Mouse (Mus musculus) limb, embryonic 10.5 days (tissue): ENCODE data around the gene Whamm. TPM values are rescaled to one million over a fixed set of nuclear protein-coding genes. Genes with fewer than 3 reads are reported as not detected.

Experiments used
- DNase-seq: peaks from one replicate; pipeline ENCODE4 v3.0.0-alpha.2; 2017; ENCODE audit warnings: low spot score
- H3K27ac ChIP-seq: fragments of 300-500 bp; sonication (generic); 2 replicates; pipeline ENCODE4 v1.5.1; 2016; ENCODE audit warnings: mild to moderate bottlenecking
- H3K27me3 ChIP-seq: fragments of 300-500 bp; sonication (generic); 2 replicates; pipeline ENCODE4 v1.6.1; 2016; ENCODE audit warnings: low read depth, mild to moderate bottlenecking; ENCODE audit not compliant: poor library complexity, severe bottlenecking
- H3K36me3 ChIP-seq: fragments of 300-500 bp; sonication (generic); 2 replicates; pipeline ENCODE4 v1.6.1; 2016; ENCODE audit warnings: mild to moderate bottlenecking, moderate library complexity
- H3K4me1 ChIP-seq: fragments of 300-500 bp; sonication (generic); 2 replicates; pipeline ENCODE4 v1.6.1; 2016
- H3K4me3 ChIP-seq: fragments of 300-500 bp; sonication (generic); 2 replicates; pipeline ENCODE4 v1.5.1; 2016; ENCODE audit warnings: mild to moderate bottlenecking, moderate library complexity
- H3K9me3 ChIP-seq: fragments of 300-500 bp; sonication (generic); replicated peaks from 2 replicates; pipeline ENCODE4 v1.6.1; 2016; ENCODE audit warnings: mild to moderate bottlenecking
- WGBS: fragments of 180-500 bp; shearing (Covaris S2); methylation state at CpG from one replicate; pipeline ENCODE4 v1.1.7; 2016; 5-methylcytosine and 5-hydroxymethylcytosine counted together
- polyA plus RNA-seq: library from polyadenylated mRNA; unstranded; fragments of >200 nt; fragmentation: Nextera tagmentation; extraction: Ambion mirVana; gene quantifications from 2 replicates; pipeline ENCODE4 v1.2.1, GENCODE M21; 2016

Whamm gene
- polyA plus RNA-seq, 1 experiment from 2014 or later: 2.6 TPM

GRCm38 (mm10) chr7:81585326-81585725 is 14.3 kb downstream of the Whamm start:
- Histone ChIP-seq H3K4me1 (no peaks in the 10 kb centered on the region), H3K27me3 (no peaks in the 10 kb centered on the region), H3K36me3 (peaks cover 36% of the 10 kb centered on the region), H3K27ac (no peak overlapping the region), H3K9me3 (no peaks in the 10 kb centered on the region), H3K4me3 (no peak overlapping the region)
- WGBS: 94% methylated on average over 7 of the region's 7 CpGs
- DNase-seq: peak; percentile 16

DNA sequence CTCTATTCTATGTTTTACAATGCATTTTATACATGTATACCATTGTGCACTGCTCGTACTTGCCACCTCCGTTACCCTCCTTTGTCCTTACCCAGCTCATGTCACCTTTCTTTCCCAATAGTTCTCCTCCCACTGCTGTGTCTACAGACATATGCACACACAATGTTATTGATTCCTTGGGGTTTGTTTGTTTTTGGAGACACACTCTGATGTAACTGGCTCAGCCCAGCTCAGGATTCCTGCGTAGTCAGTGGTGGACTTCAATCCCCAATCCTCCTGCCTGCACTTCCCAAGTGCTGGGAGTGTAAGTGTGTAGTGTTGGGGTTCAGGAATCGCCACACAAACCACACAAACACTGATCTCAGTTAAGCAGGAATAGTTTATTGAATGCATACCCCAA is 16.2 kb downstream of the Whamm start:
- peaks cover 47% of the 10 kb centered on the region for H3K36me3 ChIP-seq
- H3K27me3 ChIP-seq: no peaks in the 10 kb centered on the region
- DNase-seq: peak; percentile 25
- H3K27ac ChIP-seq: no peak overlapping the region
- H3K4me1 ChIP-seq: no peaks in the 10 kb centered on the region
- no peak overlapping the region for H3K4me3 ChIP-seq
- H3K9me3 ChIP-seq: no peaks in the 10 kb centered on the region
- WGBS: 84% methylated on average over 4 of the region's 4 CpGs

DNA sequence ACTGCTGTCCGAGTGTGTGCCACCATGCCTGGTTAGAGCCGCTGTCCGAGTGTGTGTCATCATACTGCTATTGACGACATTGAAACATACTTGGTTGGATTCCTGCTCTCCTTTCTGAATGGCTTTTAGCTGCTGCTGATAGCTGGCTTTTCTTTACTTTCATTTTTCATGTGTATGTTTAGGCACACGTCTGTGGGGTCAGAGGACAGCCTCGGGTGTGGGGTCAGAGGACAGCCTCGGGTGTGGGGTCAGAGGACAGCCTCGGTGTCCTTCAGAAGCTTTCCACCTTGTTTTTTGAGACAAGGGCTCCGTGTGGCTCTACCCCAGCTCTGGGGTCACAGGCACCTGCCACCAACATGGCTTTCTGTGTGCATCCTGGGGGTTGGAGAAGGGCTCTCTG is 21.6 kb downstream of the Whamm start:
- Histone ChIP-seq H3K4me1 (no peaks in the 10 kb centered on the region), H3K36me3 (peaks cover 51% of the 10 kb centered on the region), H3K4me3 (no peak overlapping the region), H3K9me3 (no peaks in the 10 kb centered on the region), H3K27me3 (no peaks in the 10 kb centered on the region), H3K27ac (no peak overlapping the region)
- no peak for DNase-seq
- WGBS: 89% methylated on average over 9 of the region's 9 CpGs

DNA sequence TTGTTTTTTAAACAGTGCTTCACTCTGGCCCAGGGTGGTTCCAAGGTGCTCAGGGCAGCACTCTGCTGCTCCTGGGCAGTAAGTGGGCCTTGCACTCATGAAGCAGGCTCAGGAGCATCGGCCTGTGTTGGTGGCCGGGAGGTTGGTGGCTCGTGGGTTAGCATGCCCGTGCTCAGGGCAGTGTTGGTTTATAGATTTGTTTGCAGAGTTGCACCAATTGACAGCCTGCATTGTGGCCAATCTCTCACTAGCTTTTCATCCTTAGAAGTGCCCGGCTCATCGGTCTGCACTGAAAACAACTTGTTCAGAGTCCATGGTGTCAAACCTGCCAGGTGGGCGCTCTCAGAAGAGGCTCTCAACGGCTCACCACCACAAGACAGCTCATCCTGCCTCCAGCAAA is 22.3 kb downstream of the Whamm start:
- DNase-seq: no peak
- Histone ChIP-seq H3K4me1 (no peaks in the 10 kb centered on the region), H3K9me3 (no peaks in the 10 kb centered on the region), H3K27me3 (no peaks in the 10 kb centered on the region), H3K27ac (no peak overlapping the region), H3K36me3 (peaks cover 57% of the 10 kb centered on the region), H3K4me3 (no peak overlapping the region)
- 92% methylated on average over 8 of the region's 8 CpGs for WGBS

DNA sequence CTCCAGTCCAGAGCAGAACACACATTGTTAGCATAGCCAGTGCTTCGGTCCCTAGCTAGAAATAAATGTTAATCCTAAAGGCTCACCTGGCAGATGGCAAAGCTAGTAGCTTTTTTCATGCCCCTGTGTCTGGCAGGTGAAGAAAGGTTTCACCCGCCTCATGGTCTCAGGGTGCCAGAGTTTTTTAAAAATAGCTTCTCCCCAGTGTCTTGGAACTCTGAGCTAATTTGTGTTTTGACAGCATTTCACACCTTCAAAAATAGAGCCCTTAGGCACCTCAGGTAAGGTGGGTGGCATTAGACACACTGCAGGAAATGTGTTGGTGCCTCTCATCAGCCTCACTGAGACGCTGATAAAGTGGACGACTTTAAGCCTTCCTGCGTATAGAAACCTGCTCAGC is 24.0 kb downstream of the Whamm start:
- WGBS: 88% methylated on average over 5 of the region's 5 CpGs
- H3K4me1 ChIP-seq: no peaks in the 10 kb centered on the region
- H3K27ac ChIP-seq: no peak overlapping the region
- DNase-seq: no peak
- H3K36me3 ChIP-seq: peaks cover 50% of the 10 kb centered on the region
- no peaks in the 10 kb centered on the region for H3K9me3 ChIP-seq
- no peaks in the 10 kb centered on the region for H3K27me3 ChIP-seq
- no peak overlapping the region for H3K4me3 ChIP-seq

DNA sequence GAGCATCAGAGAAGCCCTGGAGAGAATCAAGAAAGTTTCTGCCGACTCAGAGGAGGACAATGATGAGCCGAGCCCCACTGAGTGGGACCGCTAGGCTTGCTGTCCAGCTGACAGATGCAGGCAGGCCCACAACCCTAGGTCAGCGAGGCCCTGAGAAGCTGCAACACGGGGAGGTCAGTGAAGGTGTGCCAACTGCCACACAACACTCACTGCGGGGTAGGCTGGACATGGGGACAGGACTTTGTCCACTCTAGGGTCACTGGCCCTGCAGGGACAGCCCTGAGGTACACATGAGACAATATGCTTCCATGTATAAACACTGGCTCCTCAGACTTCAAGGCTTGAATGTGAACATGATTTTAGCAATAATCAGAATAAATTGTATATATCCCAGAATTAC is 25.0 kb downstream of the Whamm start:
- peak; percentile 24 for DNase-seq
- Histone ChIP-seq H3K9me3 (no peaks in the 10 kb centered on the region), H3K27ac (no peak overlapping the region), H3K27me3 (no peaks in the 10 kb centered on the region), H3K4me3 (no peak overlapping the region), H3K4me1 (no peaks in the 10 kb centered on the region), H3K36me3 (peaks cover 46% of the 10 kb centered on the region)
- WGBS: 86% methylated on average over 6 of the region's 6 CpGs

DNA sequence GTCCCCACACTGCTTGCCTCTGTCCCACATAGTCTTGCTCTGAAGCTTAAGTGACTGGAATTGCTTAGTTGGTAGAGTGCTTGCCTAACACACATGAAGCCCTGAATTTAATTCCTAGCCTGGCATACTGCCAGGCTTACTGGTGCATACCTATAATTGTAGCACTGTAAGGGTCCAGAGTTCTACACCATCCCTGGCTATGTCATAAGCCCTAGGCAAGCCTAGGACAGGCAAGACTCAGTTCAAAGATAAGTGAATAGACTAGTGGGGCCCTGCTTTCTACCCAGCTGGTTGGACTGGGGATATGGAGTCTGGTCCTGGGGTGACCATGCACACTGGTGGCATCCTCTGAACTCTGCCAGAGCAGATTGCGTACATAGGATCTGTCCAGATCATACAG is 26.6 kb downstream of the Whamm start:
- Histone ChIP-seq H3K36me3 (peaks cover 31% of the 10 kb centered on the region), H3K4me3 (no peak overlapping the region), H3K27ac (no peak overlapping the region), H3K27me3 (no peaks in the 10 kb centered on the region), H3K4me1 (no peaks in the 10 kb centered on the region), H3K9me3 (no peaks in the 10 kb centered on the region)
- 97% methylated on average over 1 of the region's 1 CpGs for WGBS
- DNase-seq: peak; percentile 15

- Histone ChIP-seq H3K27me3 (no peaks in the 10 kb centered on the region), H3K4me1 (no peaks in the 10 kb centered on the region), H3K27ac (no peak overlapping the region), H3K4me3 (no peak overlapping the region), H3K36me3 (peaks cover 18% of the 10 kb centered on the region), H3K9me3 (no peaks in the 10 kb centered on the region)
- 75% methylated on average over 8 of the region's 8 CpGs for WGBS
- peak; percentile 19 for DNase-seq
These were observed 28.6 kb downstream of the Whamm start for GRCm38 (mm10) chr7:81599379-81600280.

DNA sequence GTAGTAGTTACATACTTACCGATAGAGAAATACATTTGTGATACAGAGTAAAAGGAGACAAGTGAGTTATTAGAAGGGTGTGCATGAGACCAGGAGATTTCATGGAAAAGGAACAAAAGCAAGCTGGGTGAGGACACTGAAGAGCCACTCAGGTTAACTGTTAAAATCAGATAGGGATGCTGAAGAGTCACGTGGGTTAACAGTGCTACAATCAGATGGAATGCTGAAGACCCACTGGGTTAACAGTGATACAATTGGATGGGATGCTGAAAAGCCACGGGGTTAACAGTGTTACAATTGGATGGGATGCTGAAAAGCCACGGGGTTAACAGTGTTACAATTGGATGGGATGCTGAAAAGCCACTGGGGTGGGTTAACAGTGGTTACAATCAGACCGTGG is 33.9 kb downstream of the Whamm start:
- H3K27me3 ChIP-seq: no peaks in the 10 kb centered on the region
- H3K4me1 ChIP-seq: 0 out of 2 replicates have a peak, but pooled peaks cover 4% of the 10 kb centered on the region
- DNase-seq: no peak
- H3K9me3 ChIP-seq: no peaks in the 10 kb centered on the region
- WGBS: 84% methylated on average over 5 of the region's 5 CpGs
- no peaks in the 10 kb centered on the region for H3K36me3 ChIP-seq
- H3K27ac ChIP-seq: no peak overlapping the region
- no peak overlapping the region for H3K4me3 ChIP-seq

GRCm38 (mm10) chr7:81605489-81605888 is 34.4 kb downstream of the Whamm start:
- WGBS: 83% methylated on average over 4 of the region's 4 CpGs
- Histone ChIP-seq H3K4me1 (0 out of 2 replicates have a peak, but pooled peaks cover 4% of the 10 kb centered on the region), H3K9me3 (no peaks in the 10 kb centered on the region), H3K27me3 (no peaks in the 10 kb centered on the region), H3K36me3 (no peaks in the 10 kb centered on the region), H3K27ac (no peak overlapping the region), H3K4me3 (no peak overlapping the region)
- DNase-seq: no peak

DNA sequence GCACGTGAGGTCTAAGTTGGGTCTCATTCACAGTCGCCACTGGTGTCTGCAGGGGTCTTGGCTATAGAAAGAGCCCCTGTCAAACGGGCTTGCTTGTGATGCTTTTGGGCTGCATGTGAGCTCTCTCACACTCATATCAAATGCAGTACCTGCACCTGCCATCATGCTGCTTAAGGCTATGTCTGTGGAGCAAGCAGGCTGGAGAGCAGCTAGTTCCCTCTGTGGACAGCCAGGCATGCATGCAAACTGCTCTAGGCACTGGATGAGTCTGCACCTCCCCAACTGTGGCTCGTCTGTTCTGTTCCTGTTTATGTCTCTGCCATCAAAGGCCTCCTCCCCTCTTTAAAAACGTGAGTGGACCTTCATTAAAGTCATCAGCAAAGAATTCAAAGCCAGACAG is 35.4 kb downstream of the Whamm start:
- no peaks in the 10 kb centered on the region for H3K9me3 ChIP-seq
- H3K4me3 ChIP-seq: no peak overlapping the region
- H3K36me3 ChIP-seq: no peaks in the 10 kb centered on the region
- WGBS: 65% methylated on average over 5 of the region's 5 CpGs
- 0 out of 2 replicates have a peak, but pooled peaks cover 4% of the 10 kb centered on the region for H3K4me1 ChIP-seq
- H3K27me3 ChIP-seq: no peaks in the 10 kb centered on the region
- no peak overlapping the region for H3K27ac ChIP-seq
- no peak for DNase-seq

DNA sequence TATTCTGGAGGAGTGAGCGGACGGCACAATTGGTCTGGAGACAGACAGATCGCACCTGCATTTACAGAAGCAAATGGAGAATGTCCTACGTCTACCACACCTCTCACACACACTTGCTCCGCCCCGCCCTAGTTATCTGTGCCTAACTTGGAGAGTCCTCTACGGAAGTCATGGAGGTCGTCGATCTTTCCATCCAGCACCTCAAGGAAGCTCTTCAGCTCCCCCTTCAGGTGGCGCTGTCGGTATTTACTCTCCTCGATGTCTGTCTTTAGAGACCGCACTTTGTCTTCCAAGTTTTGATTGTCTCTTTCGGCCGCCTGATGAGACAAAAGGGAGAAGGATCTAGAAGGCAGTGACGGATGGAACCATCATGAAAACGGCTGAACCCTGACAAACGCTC is 39.1 kb downstream of the Whamm start:
- 64% methylated on average over 18 of the region's 18 CpGs for WGBS
- Histone ChIP-seq H3K27ac (no peak overlapping the region), H3K36me3 (peaks cover 9% of the 10 kb centered on the region; the same call in 1 of the 2 replicates), H3K27me3 (no peaks in the 10 kb centered on the region), H3K4me1 (0 out of 2 replicates have a peak, but pooled peaks cover 4% of the 10 kb centered on the region), H3K9me3 (no peaks in the 10 kb centered on the region), H3K4me3 (no peak overlapping the region)
- no peak for DNase-seq

- no peak for DNase-seq
These were observed 42.0 kb downstream of the Whamm start for GRCm38 (mm10) chr7:81612856-81613635.

More at GRCm38 (mm10) chr7:81612856-81613635, 42.0 kb downstream of the Whamm start:
- H3K9me3 ChIP-seq: no peaks in the 10 kb centered on the region
- H3K27ac ChIP-seq: no peak overlapping the region
- H3K4me3 ChIP-seq: no peak overlapping the region
- H3K36me3 ChIP-seq: peaks cover 10% of the 10 kb centered on the region; the same call in 1 of the 2 replicates
- H3K27me3 ChIP-seq: no peaks in the 10 kb centered on the region
- no peaks in the 10 kb centered on the region for H3K4me1 ChIP-seq
- WGBS: 93% methylated on average over 13 of the region's 13 CpGs
